Mouse (Mus musculus) limb, embryonic 14.5 days (tissue): ENCODE measurements around the gene Casp9. TPM values are rescaled to one million over a fixed set of nuclear protein-coding genes. Genes with fewer than 3 reads are reported as not detected.

Experiments used
- ATAC-seq: fragments of 200-750 bp; cut with Nextera tagmentation; 2 replicates; pipeline ENCODE4 v1.8.0; 2017; ENCODE audit warnings: low read depth, moderate number of reproducible peaks, moderate TSS enrichment; ENCODE audit not compliant: low FRiP score
- DNase-seq: peaks from one replicate; pipeline ENCODE4 v3.0.0-alpha.2; 2015; ENCODE audit warnings: low spot score
- H3K27ac ChIP-seq: fragments of 300-500 bp; sonication (generic); replicated peaks from 2 replicates; pipeline ENCODE4 v1.5.1; 2014; ENCODE audit warnings: low read depth, mild to moderate bottlenecking, low read length, moderate library complexity, mixed read lengths
- H3K27me3 ChIP-seq: fragments of 300-500 bp; sonication (generic); 2 replicates; pipeline ENCODE4 v1.6.1; 2014; ENCODE audit warnings: low read length, mixed read lengths; ENCODE audit not compliant: control insufficient read depth, insufficient read depth
- H3K36me3 ChIP-seq: fragments of 300-500 bp; sonication (generic); 2 replicates; pipeline ENCODE4 v1.6.1; 2014; ENCODE audit warnings: mild to moderate bottlenecking, low read length, moderate library complexity, mixed read lengths; ENCODE audit not compliant: control insufficient read depth, insufficient read depth
- H3K4me1 ChIP-seq: fragments of 300-500 bp; sonication (generic); 2 replicates; pipeline ENCODE4 v1.6.1; 2014; ENCODE audit warnings: antibody characterized with exemption, low read length, mixed read lengths; ENCODE audit not compliant: control insufficient read depth, insufficient read depth
- H3K4me2 ChIP-seq: fragments of 300-500 bp; sonication (generic); replicated peaks from 2 replicates; pipeline ENCODE4 v1.6.1; 2014; ENCODE audit warnings: low read depth, mild to moderate bottlenecking, low read length, moderate library complexity; ENCODE audit not compliant: severe bottlenecking
- H3K4me3 ChIP-seq: fragments of 300-500 bp; sonication (generic); replicated peaks from 2 replicates; pipeline ENCODE4 v1.5.1; 2014; ENCODE audit warnings: low read length
- H3K9ac ChIP-seq: fragments of 300-500 bp; sonication (generic); 2 replicates; pipeline ENCODE4 v1.6.1; 2014; ENCODE audit warnings: mild to moderate bottlenecking, low read depth, low read length, moderate library complexity; ENCODE audit not compliant: severe bottlenecking
- H3K9me3 ChIP-seq: fragments of 300-500 bp; sonication (generic); 2 replicates; pipeline ENCODE4 v1.6.1; 2016; ENCODE audit warnings: low read length; ENCODE audit not compliant: control insufficient read depth
- POLR2A ChIP-seq: fragments of 200-500 bp; IDR thresholded peaks from 2 replicates; pipeline ENCODE4 v1.8.0; 2012; ENCODE audit warnings: inconsistent platforms, mild to moderate bottlenecking, moderate library complexity, borderline replicate concordance; ENCODE audit not compliant: insufficient read depth, insufficient read length; ENCODE audit errors: extremely low read depth
- WGBS: fragments of 180-500 bp; shearing (Covaris S2); extraction: QIAGEN DNeasy Blood & Tissue Kit; methylation state at CpG from one replicate; pipeline ENCODE4 v1.1.7; 2014; 5-methylcytosine and 5-hydroxymethylcytosine counted together
- polyA plus RNA-seq, 2 experiments: library from polyadenylated mRNA; depleted of rRNA in 1 of 2; stranded (reverse) in 1 of 2; unstranded in 1 of 2; fragments of >200 nt; fragmentation: Nextera tagmentation in 1 of 2; extraction: Ambion mirVana in 1 of 2; gene quantifications; 2 replicates each; pipeline versions ENCODE4 v1.2.1 to v1.2.3; 2012 to 2014

Gene Casp9
- polyA plus RNA-seq, 2 experiments, result 11.2 to 20.4 TPM

- H3K4me3 ChIP-seq, result no peak overlapping the region
- no peaks in the 10 kb centered on the region for H3K36me3 ChIP-seq
- no peaks in the 10 kb centered on the region for H3K4me1 ChIP-seq
- no peak for TF ChIP-seq POLR2A
- ATAC-seq (no peak), DNase-seq (no peak)
- H3K27ac ChIP-seq, result no peak overlapping the region
- H3K9ac ChIP-seq, result no peak overlapping the region
- no peaks in the 10 kb centered on the region for H3K27me3 ChIP-seq
- H3K9me3 ChIP-seq, result no peaks in the 10 kb centered on the region
- H3K4me2 ChIP-seq, result no peak overlapping the region
- 61% methylated on average over 3 of the region's 3 CpGs for WGBS
Measured at GRCm38 (mm10) chr4:141822979-141823378, 29.6 kb downstream of the Casp9 start.

DNA sequence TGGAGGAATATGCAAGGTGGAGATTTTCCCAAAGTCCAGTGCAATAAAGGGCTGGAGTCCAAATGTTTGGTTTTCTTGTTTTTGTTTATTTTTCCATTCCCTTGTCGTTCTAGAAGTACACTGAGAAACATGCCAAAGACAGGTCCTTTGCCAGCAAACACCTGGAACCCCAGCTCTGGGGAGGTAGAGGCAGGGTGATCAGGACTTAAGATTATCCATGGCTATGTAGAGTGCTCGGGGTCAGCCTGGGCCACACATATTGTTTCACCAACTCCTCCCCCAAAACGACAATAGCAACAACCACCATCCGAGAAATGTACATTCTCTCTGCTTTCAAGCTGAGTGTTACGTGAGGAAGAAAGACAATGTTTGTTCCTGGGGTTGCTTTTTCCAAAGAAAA, 32.6 kb downstream of the Casp9 start, which contains the start of gene Cela2a:
Gene Cela2a, minus strand, starts transcription at position 101 of the 400 bp plus-strand sequence.
- H3K9me3 ChIP-seq, result no peaks in the 10 kb centered on the region
- TF ChIP-seq POLR2A, result no peak
- no peak within 1 kb of the TSS for H3K9ac ChIP-seq
- H3K36me3 ChIP-seq, result no peaks in the 10 kb centered on the region
- no peak within 1 kb of the TSS for H3K4me2 ChIP-seq
- ATAC-seq (no peak), DNase-seq (no peak)
- no peaks in the 10 kb centered on the region for H3K27me3 ChIP-seq
- WGBS, result 73% methylated on average over 5 of the region's 5 CpGs
- H3K4me3 ChIP-seq, result no peak within 1 kb of the TSS
- H3K27ac ChIP-seq, result no peak within 1 kb of the TSS
- H3K4me1 ChIP-seq, result no peaks in the 10 kb centered on the region

DNA sequence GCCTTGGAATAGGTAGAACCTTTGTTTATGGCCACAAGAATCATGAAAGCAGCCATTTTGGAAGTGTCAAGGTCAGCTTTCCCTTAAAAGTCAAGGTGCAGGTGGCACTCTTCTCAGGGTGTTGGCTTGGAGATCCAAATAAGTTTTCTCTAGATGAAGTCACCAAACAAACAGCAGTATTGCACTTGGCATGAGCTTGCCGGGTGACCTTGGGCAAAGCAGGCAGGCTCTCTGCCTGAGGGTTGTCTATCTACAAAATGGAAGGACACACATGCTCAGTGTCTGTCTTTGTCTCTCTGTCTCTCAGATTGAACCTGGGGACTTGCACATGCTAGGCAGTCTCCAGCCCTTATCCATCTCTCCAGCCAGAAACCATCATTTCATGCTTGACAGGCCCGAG, 34.0 kb downstream of the Casp9 start:
- no peak overlapping the region for H3K27ac ChIP-seq

GRCm38 (mm10) chr4:141828177-141828576, 34.8 kb downstream of the Casp9 start:
- no peak for ATAC-seq
- Histone ChIP-seq H3K27me3 (no peaks in the 10 kb centered on the region), H3K27ac (no peak overlapping the region), H3K36me3 (no peaks in the 10 kb centered on the region), H3K9me3 (no peaks in the 10 kb centered on the region), H3K4me1 (no peaks in the 10 kb centered on the region), H3K4me2 (no peak overlapping the region), H3K4me3 (no peak overlapping the region), H3K9ac (no peak overlapping the region)
- WGBS, result 76% methylated on average over 4 of the region's 4 CpGs
- no peak for TF ChIP-seq POLR2A
- DNase-seq, result no peak

More for the DNA sequence above, 34.0 kb downstream of the Casp9 start:
- no peaks in the 10 kb centered on the region for H3K9me3 ChIP-seq
- no peak overlapping the region for H3K4me2 ChIP-seq
- ATAC-seq, result no peak
- no peaks in the 10 kb centered on the region for H3K36me3 ChIP-seq
- H3K27me3 ChIP-seq, result no peaks in the 10 kb centered on the region
- H3K9ac ChIP-seq, result no peak overlapping the region
- 83% methylated on average over 2 of the region's 2 CpGs for whole genome bisulfite sequencing
- DNase-seq, result no peak
- no peak for TF ChIP-seq POLR2A
- no peaks in the 10 kb centered on the region for H3K4me1 ChIP-seq
- H3K4me3 ChIP-seq, result no peak overlapping the region

GRCm38 (mm10) chr4:141830381-141830780, 37.0 kb downstream of the Casp9 start:
- TF ChIP-seq POLR2A, result no peak
- DNase-seq (no peak), ATAC-seq (no peak)
- Histone ChIP-seq H3K4me1 (no peaks in the 10 kb centered on the region), H3K9ac (no peak overlapping the region), H3K4me3 (no peak overlapping the region), H3K4me2 (no peak overlapping the region), H3K36me3 (no peaks in the 10 kb centered on the region), H3K27ac (no peak overlapping the region), H3K9me3 (no peaks in the 10 kb centered on the region), H3K27me3 (no peaks in the 10 kb centered on the region)
- WGBS, result 43% methylated on average over 11 of the region's 11 CpGs

GRCm38 (mm10) chr4:141831361-141831760, 37.9 kb downstream of the Casp9 start:
- Histone ChIP-seq H3K4me1 (no peaks in the 10 kb centered on the region), H3K27ac (no peak overlapping the region), H3K9ac (no peak overlapping the region), H3K4me2 (no peak overlapping the region), H3K36me3 (no peaks in the 10 kb centered on the region), H3K9me3 (no peaks in the 10 kb centered on the region), H3K4me3 (no peak overlapping the region), H3K27me3 (no peaks in the 10 kb centered on the region)
- DNase-seq, result no peak
- ATAC-seq, result no peak
- no peak for TF ChIP-seq POLR2A
- WGBS, result 85% methylated on average over 7 of the region's 7 CpGs
